Mouse (Mus musculus) central nervous system, embryonic 11.5 days (tissue): Measurements from ENCODE around the gene Top3a. TPM values are rescaled to one million over a fixed set of nuclear protein-coding genes. Genes with fewer than 3 reads are reported as not detected.

ENCODE experiments used
- polyA plus RNA-seq: library from polyadenylated mRNA; depleted of rRNA; stranded (reverse); fragments of >200 nt; gene quantifications from 2 replicates; pipeline ENCODE4 v1.2.3, GENCODE M21; 2012; rRNA removed

Gene Top3a
- 15.9 and 17.1 TPM in 2 replicates for polyA plus RNA-seq

DNA sequence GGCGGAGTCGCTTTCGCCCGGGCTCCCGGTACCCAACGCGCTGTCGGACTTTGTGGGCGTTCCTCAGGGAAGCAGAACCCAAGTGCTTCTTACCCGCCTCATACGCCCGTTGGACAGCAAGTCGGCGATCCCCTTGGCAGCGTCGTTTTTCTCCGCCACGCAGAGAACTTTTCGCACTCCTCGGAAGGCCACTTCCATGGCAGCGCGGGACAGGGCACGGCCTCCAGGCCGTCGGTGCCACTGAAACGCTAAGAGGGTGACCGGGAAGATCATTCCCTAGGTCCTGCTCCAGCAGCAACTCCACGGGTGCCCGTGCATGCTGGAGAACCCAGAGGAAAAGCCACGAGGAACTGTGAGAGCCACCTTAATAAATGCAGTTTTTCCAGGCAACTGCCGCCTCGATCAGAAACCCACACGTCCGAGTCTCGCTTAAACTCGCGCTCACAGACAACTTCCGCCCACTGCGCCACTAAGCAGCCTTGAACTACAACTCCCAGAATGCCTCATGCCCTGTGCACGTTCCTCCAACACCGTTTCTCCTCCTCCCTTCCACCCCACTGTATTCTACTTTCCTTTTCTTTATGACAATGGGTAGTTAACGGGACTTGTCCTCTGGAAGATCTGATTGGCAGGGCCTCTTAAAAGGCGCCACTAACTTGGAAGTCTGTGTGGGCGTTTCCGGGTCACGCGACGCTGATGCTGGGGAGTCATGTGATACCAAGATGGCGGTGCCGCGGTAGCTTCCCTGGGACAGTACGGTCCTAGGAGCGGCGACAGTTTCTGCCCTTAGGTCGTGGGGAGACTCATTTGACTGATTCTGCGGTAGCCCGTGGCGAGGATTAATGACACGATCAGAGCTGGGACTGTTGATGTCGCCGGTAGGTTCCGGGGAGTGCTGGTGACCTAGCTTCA lies at the start of gene Top3a, which contains the start of gene Smcr8:
Gene Top3a (minus strand): TSS at position 537 of the 912 bp plus-strand sequence.
Gene Smcr8 (plus strand): TSS at position 696 of the 912 bp plus-strand sequence.

DNA sequence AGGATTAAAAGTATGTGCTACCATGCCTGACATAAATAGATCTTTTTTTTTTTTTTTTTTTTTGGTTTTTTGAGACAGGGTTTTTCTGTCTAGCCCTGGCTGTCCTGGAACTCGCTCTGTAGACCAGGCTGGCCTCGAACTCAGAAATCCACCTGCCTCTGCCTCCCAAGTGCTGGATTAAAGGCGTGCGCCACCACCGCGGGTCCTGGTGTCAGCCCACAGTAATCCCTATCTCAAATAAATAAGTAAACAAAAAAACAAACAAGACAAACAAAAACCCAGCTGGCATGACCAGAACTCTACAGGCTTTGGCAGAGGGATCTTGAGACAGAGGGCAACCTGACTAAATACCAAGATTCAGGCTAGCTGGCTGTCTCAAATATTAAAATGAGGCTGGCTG lies 34.5 kb upstream of the Top3a start, which contains the start of gene Shmt1:
Gene Shmt1 (minus strand): TSS at position 101 of the 400 bp plus-strand sequence.

DNA sequence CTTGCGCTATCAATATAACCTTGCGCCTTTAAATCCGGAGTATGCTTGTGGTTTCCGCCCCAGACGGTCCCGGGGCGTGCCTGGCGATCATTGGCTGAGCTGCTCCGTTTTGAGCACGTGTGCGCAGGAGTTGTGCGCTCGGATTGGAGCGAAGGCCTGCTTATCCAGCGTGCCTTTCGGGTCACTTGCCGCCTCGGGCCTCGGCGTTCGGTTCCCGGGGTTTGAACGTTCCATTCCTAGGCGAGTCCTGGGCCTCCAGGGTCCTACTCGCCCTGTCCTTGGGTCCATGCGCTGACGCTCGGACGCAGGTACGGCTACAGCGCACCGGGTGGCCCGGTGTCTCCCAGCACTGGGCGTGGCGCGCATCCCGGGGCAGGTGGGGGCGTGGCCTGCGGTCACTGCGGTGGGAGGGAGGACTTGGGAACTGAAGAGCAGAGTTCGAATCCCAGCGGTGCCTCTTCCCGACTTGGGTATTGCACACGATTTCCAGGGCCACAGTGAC lies 48.9 kb downstream of the Top3a start, which contains the start of gene Mief2:
Gene Mief2 (plus strand): TSS at position 139 of the 502 bp plus-strand sequence.

GRCm38 (mm10) chr11:60726601-60727391 lies 50.4 kb downstream of the Top3a start, which contains the start of gene Flii:
Gene Flii (minus strand): TSS chr11:60727263.

GRCm38 (mm10) chr11:60699524-60700075 lies 77.6 kb downstream of the Top3a start, which contains the start of gene Llgl1:
Gene Llgl1 (plus strand): TSS chr11:60699723.

Other genes starting within 250 kb of the Top3a start
- 16.2 and 19.4 TPM in 2 replicates for gene Alkbh5, start 241.0 kb downstream of the Top3a start, polyA plus RNA-seq
- 107 and 133 TPM in 2 replicates for gene Llgl1, start 77.6 kb downstream of the Top3a start, polyA plus RNA-seq
- 101 and 103 TPM in 2 replicates for gene Flii, start 50.1 kb downstream of the Top3a start, polyA plus RNA-seq
- gene Mief2, start 49.0 kb downstream of the Top3a start, polyA plus RNA-seq, result 15.7 and 17.4 TPM in 2 replicates
- 8.9 and 11.0 TPM in 2 replicates for gene Smcr8, start 159 bp upstream of the Top3a start, polyA plus RNA-seq
- 36.1 and 36.3 TPM in 2 replicates for gene Shmt1, start 34.4 kb upstream of the Top3a start, polyA plus RNA-seq
- gene Dhrs7b, start 53.3 kb upstream of the Top3a start, polyA plus RNA-seq, result 10.2 and 16.1 TPM in 2 replicates
- 58.6 and 66.9 TPM in 2 replicates for gene Tmem11, start 101.9 kb upstream of the Top3a start, polyA plus RNA-seq
- gene Natd1, start 137.4 kb upstream of the Top3a start, polyA plus RNA-seq, result 14.0 and 27.5 TPM in 2 replicates
- 16.7 and 23.8 TPM in 2 replicates for gene Map2k3, start 154.7 kb upstream of the Top3a start, polyA plus RNA-seq
- gene Kcnj12, start 245.2 kb upstream of the Top3a start, polyA plus RNA-seq, result 0.95 and 2.4 TPM in 2 replicates